Comparison of ENCODE assay signal across 25 mouse cellular contexts in the genomic region with DNA sequence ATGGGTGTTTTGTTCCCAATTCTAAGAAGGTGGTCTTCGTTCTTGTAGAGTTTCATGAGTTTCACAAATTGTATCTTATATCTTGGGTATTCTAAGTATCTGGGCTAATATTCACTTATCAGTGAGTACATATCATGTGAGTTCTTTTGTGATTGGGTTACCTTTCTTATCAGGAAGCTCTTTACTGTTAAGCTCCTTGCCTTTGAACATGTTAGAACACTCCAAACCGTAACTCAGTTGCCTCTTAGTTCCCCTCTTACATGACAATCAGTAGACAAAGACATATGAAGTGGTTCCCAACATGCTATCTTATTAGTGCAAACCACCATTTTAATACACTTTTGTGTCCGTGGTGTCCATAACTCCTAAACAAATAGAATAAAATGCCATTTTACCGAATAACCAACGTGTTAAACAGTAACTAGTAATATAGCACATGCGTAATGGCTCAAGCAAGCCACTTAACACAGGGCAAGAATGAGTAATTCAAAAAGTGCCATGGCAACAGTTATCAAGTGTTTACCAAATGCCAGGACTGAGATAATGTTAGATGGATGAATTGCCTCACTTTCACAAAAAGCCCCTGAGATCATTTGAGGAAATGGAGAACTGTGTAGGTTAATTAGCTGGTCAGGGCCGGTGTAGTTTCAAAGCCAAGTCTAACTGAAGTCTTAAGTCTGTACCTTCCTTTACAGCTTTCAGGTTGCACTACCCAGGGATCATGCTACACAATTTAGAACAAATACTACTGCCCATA. TPM values are rescaled to one million over a fixed set of nuclear protein-coding genes. Genes with fewer than 3 reads are reported as not detected.
A peak's percentile ranks its signal among the peaks of the same experiment; 100 is the strongest.
DNase-seq lines count a peak whose midpoint lies in the region; ATAC-seq and TF ChIP-seq lines count a peak whose summit lies in the region.
"Had no signal": no experiment of that assay in that cellular context is flagged by ENCODE, and none has a peak within 500 bp of the region (broad histone marks: within the 10 kb centered on the region; RNA-seq: fewer than 3 reads in every experiment).

No protein-coding gene starts in this region.

- H3K4me3 ChIP-seq in MEL (ENCODE audit: control insufficient read depth in 1 of 2, insufficient read depth in 1 of 2, low read depth in 2 of 2, low read length in 2 of 2): no peak overlapping the region
- no peak overlapping the region for H3K4me3 ChIP-seq in intestine, embryonic 16.5 days (ENCODE audit: low read length)
- no peak overlapping the region for H3K4me3 ChIP-seq in midbrain, postnatal 0 days (ENCODE audit: low read depth, low read length)
- H3K4me3 ChIP-seq: embryonic facial prominence, embryonic 10.5 days; forebrain, embryonic 10.5 days; heart, embryonic 10.5 days; hindbrain, embryonic 15.5 days; limb, embryonic 10.5 days; liver, embryonic 15.5 days had no signal

- TF ChIP-seq CTCF in MEL (IDR thresholded peaks at IDR 0.05 in 2 of 3, conservative IDR thresholded peaks at IDR 0.05 in 1 of 3; ENCODE audit: control insufficient read depth in 1 of 3, insufficient read depth in 1 of 3, low read depth in 2 of 3, low read length in 3 of 3, poor library complexity in 1 of 3, severe bottlenecking in 1 of 3): no peak
- TF ChIP-seq CTCF in midbrain, postnatal 0 days (IDR thresholded peaks at IDR 0.05): no peak

- peak; percentile 62 for DNase-seq in heart, adult 11 months
- no peak for DNase-seq in heart, adult 18-20 months
- peak; percentile 45 for DNase-seq in MEL (ENCODE audit: low read depth, low spot score)
- peak; percentile 48 for DNase-seq in splenic B cell, adult 2 months (ENCODE audit: low read depth, low spot score)
- DNase-seq in gastrocnemius, postnatal 14 days: no peak
- DNase-seq in frontal cortex, adult 2 months (ENCODE audit: extremely low spot score in 1 of 2, low spot score in 1 of 2): no peak
- DNase-seq in midbrain, postnatal 0 days (ENCODE audit: low spot score): no peak
- DNase-seq: cerebellum, adult 11-12 months; cerebellum, postnatal 10 days; gastrocnemius, postnatal 36 days; heart, postnatal 4 days; kidney, adult 18-20 months; kidney, postnatal 4 days; layer of hippocampus, adult 9-11 months; liver; right cerebral cortex, postnatal 25 days had no signal

- H3K79me2 ChIP-seq in MEL (ENCODE audit: control insufficient read depth, insufficient read depth, low read length, poor library complexity): peaks cover 11% of the 10 kb centered on the region; the same call in 1 of the 2 replicates

- H3K4me1 ChIP-seq in MEL (ENCODE audit: control insufficient read depth in 1 of 2, insufficient read depth in 2 of 2, low read length in 2 of 2): peaks cover 3% of the 10 kb centered on the region in 2 experiments; a peak in 2 of 4 replicates
- peaks cover 11% of the 10 kb centered on the region for H3K4me1 ChIP-seq in intestine, embryonic 16.5 days (ENCODE audit: control insufficient read depth, insufficient read depth, low read length)
- no peaks in the 10 kb centered on the region for H3K4me1 ChIP-seq in midbrain, postnatal 0 days (ENCODE audit: insufficient read depth, low read length)
- H3K4me1 ChIP-seq: embryonic facial prominence, embryonic 10.5 days; hindbrain, embryonic 15.5 days; liver, embryonic 15.5 days had no signal

- no peak for TF ChIP-seq POLR2A in MEL (IDR thresholded peaks at IDR 0.05; ENCODE audit: control insufficient read depth in 1 of 2, insufficient read depth in 1 of 2, low read depth in 1 of 2, low read length in 2 of 2, poor library complexity in 1 of 2)

- ATAC-seq in intestine, embryonic 16.5 days: peak; percentile 97
- ATAC-seq in midbrain, postnatal 0 days (ENCODE audit: low FRiP score): no peak
- ATAC-seq: forebrain, embryonic 16.5 days had no signal

- H3K27me3 ChIP-seq in MEL (ENCODE audit: control insufficient read depth in 1 of 2, insufficient read depth in 2 of 2, low read length in 2 of 2): no peaks in the 10 kb centered on the region
- no peaks in the 10 kb centered on the region for H3K27me3 ChIP-seq in intestine, embryonic 16.5 days (replicated peaks; ENCODE audit: control insufficient read depth, insufficient read depth, low read length)
- no peaks in the 10 kb centered on the region for H3K27me3 ChIP-seq in splenic B cell, adult 2 months (ENCODE audit: control insufficient read depth, insufficient read depth, low read length, poor library complexity, severe bottlenecking)
- no peaks in the 10 kb centered on the region for H3K27me3 ChIP-seq in midbrain, postnatal 0 days (ENCODE audit: insufficient read depth, low read length)
- H3K27me3 ChIP-seq: hindbrain, embryonic 15.5 days; liver, embryonic 15.5 days had no signal

- peaks cover 0 to 6% of the 10 kb centered on the region in 2 experiments; a peak in 2 of 4 replicates for H3K36me3 ChIP-seq in MEL (ENCODE audit: control insufficient read depth in 1 of 2, insufficient read depth in 2 of 2, low read length in 2 of 2)
- peaks cover 5% of the 10 kb centered on the region; the same call in 1 of the 2 replicates for H3K36me3 ChIP-seq in intestine, embryonic 16.5 days (ENCODE audit: control insufficient read depth, insufficient read depth, low read length)
- H3K36me3 ChIP-seq in splenic B cell, adult 2 months (ENCODE audit: control insufficient read depth, insufficient read depth, low read length, poor library complexity, severe bottlenecking): peaks cover 25% of the 10 kb centered on the region
- H3K36me3 ChIP-seq in midbrain, postnatal 0 days (ENCODE audit: insufficient read depth, low read length): no peaks in the 10 kb centered on the region
- H3K36me3 ChIP-seq: hindbrain, embryonic 15.5 days; liver, embryonic 15.5 days had no signal

- H3K4me2 ChIP-seq in intestine, embryonic 16.5 days (ENCODE audit: low read depth, low read length): no peak overlapping the region
- no peak overlapping the region for H3K4me2 ChIP-seq in midbrain, postnatal 0 days (ENCODE audit: low read depth, low read length, poor library complexity, severe bottlenecking)
- H3K4me2 ChIP-seq: hindbrain, embryonic 15.5 days; liver, embryonic 15.5 days; midbrain, embryonic 11.5 days had no signal

- intact Hi-C loops in gastrocnemius, postnatal 14 days (cut with DNase I; ENCODE audit: low total_unique reads): no loop called here

- H3K9me3 ChIP-seq in MEL (replicated peaks; ENCODE audit: insufficient read depth, low read length): no peaks in the 10 kb centered on the region
- no peaks in the 10 kb centered on the region for H3K9me3 ChIP-seq in intestine, embryonic 16.5 days (ENCODE audit: control insufficient read depth, low read length)
- H3K9me3 ChIP-seq in midbrain, postnatal 0 days (ENCODE audit: low read length): no peaks in the 10 kb centered on the region
- H3K9me3 ChIP-seq: embryonic facial prominence, embryonic 10.5 days; forebrain, embryonic 10.5 days; heart, embryonic 10.5 days; hindbrain, embryonic 15.5 days; limb, embryonic 10.5 days; liver, embryonic 15.5 days had no signal

- H3K9ac ChIP-seq in MEL (ENCODE audit: control insufficient read depth, low read depth, low read length, poor library complexity, severe bottlenecking): no peak overlapping the region
- no peak overlapping the region for H3K9ac ChIP-seq in intestine, embryonic 16.5 days (ENCODE audit: low read depth, low read length)
- no peak overlapping the region for H3K9ac ChIP-seq in midbrain, postnatal 0 days (replicated peaks; ENCODE audit: low read length, poor library complexity, severe bottlenecking)
- H3K9ac ChIP-seq: hindbrain, embryonic 15.5 days; liver, embryonic 15.5 days had no signal

- H3K27ac ChIP-seq in MEL (ENCODE audit: control insufficient read depth, low read depth, low read length): no peak overlapping the region
- H3K27ac ChIP-seq in intestine, embryonic 16.5 days (ENCODE audit: low read length): no peak overlapping the region
- no peak overlapping the region for H3K27ac ChIP-seq in midbrain, postnatal 0 days (ENCODE audit: low read depth, low read length)
- H3K27ac ChIP-seq: embryonic facial prominence, embryonic 10.5 days; forebrain, embryonic 10.5 days; heart, embryonic 10.5 days; hindbrain, embryonic 15.5 days; limb, embryonic 10.5 days; liver, embryonic 15.5 days had no signal

- no peak for TF ChIP-seq EP300 in MEL (IDR thresholded peaks at IDR 0.05; ENCODE audit: low read depth in 1 of 2, low read length in 2 of 2)

- no peak for TF ChIP-seq RAD21 in MEL (IDR thresholded peaks at IDR 0.05; ENCODE audit: low read depth, low read length)

- WGBS in intestine, embryonic 16.5 days: 53% methylated on average over 7 of the region's 7 CpGs
- 97% methylated on average over 7 of the region's 7 CpGs for WGBS in midbrain, postnatal 0 days

TF ChIP-seq in MEL, 35 proteins besides CTCF, POLR2A, EP300 and RAD21:
- TF ChIP-seq TBP (IDR thresholded peaks at IDR 0.05; ENCODE audit: low read depth, low read length) (no peak), MAZ (IDR thresholded peaks at IDR 0.05; ENCODE audit: low read depth, low read length) (no peak), GATA1 (IDR thresholded peaks at IDR 0.05; ENCODE audit: low read depth, low read length) (peak; percentile 58)

RNA-seq across cellular contexts. Expression of gene Cmss1, which starts 37.8 kb away (rescaled TPM):
- total RNA-seq in heart, adult 18-20 months (2021): 10 to 100 TPM; 70.2 to 79.9 TPM
- total RNA-seq in MEL (2012; rRNA removed): 75.4 and 80.9 TPM in 2 replicates
- 10 to 100 TPM in 1 of 2 experiments, not detected in 1; 94.7 TPM for polyA plus RNA-seq in MEL (2012; ENCODE audit: insufficient read depth in 1 of 2, insufficient read length in 2 of 2, low read depth in 1 of 2, low replicate concordance in 2 of 2, missing spikeins in 1 of 2)
- polyA plus RNA-seq in intestine, embryonic 16.5 days (2015; fragmentation: Nextera tagmentation; extraction: Ambion mirVana): 35.1 and 41.4 TPM in 2 replicates
- total RNA-seq in gastrocnemius, postnatal 14 days (2021): 10 to 100 TPM; 19.3 to 21.9 TPM
- polyA plus RNA-seq in frontal cortex, adult 2 months (2012; rRNA removed): 8.8 and 9.5 TPM in 2 replicates
- total RNA-seq in midbrain, postnatal 0 days (2014; rRNA removed): 14.7 and 23.9 TPM in 2 replicates
- polyA plus RNA-seq in midbrain, postnatal 0 days (2015; fragmentation: Nextera tagmentation; extraction: Ambion mirVana): 41.3 and 43.4 TPM in 2 replicates

Comparison
In these comparisons a context has a peak if more than half of its experiments do, and no peak if none do; other contexts are left out.
1. DNase-seq: peak in heart, adult 11 months (single experiment), MEL (single experiment) and splenic B cell, adult 2 months (single experiment); none in heart, adult 18-20 months (0 of 2), gastrocnemius, postnatal 14 days (single experiment), frontal cortex, adult 2 months (0 of 2) and midbrain, postnatal 0 days (single experiment).